Mouse (Mus musculus): ENCODE measurements around the gene Klk1b1.
"Not testable (repeated sequence)": the region's sequence is repeated elsewhere in the genome, so short reads cannot be mapped to it uniquely, and the experiment has no call there.

Klk1b1 gene

DNA sequence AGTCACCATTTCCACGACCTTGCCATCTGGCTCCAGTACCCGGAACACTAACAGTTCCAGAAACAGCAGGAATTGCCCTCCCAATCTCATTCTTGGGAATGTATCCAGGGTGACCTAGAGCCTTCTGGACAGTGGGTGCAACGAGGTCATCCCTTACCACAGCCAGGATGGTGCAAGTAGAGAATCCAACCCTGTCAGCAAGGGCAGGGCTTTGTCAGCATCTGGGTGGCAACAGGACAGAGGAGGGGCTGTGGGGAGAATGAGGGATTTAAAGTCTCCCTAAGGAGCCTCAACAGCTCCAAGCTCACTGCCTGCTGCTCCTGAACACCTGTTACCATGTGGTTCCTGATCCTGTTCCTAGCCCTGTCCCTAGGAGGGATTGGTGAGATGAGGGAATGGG, at the start of gene Klk1b1:
Gene Klk1b1 (plus strand): TSS at position 301 of the 400 bp plus-strand sequence.
- no peak for DNase-seq (ENCODE audit: low read depth)

DNA sequence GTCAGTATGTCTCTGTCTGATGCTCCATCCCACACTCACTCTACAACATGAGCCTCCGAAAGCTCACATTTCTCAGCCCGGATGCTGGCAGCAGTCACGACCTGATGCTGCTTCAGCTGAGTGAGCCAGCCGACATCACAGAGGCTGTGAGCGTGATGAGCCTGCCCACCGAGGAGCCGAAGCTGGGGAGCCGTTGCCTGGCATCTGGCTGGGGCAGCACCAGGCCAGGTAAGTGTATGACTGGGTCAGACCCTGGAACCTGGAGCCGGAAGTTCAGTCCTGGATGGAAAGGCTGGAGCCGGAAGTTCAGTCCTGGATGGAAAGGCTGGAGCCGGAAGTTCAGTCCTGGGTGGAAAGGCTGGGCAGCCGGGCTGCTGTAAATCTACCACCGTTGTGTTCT, 48.1 kb upstream of the Klk1b1 start:
- DNase-seq (ENCODE audit: low read depth) = no peak

- no peak for DNase-seq (ENCODE audit: low read depth)
These were observed 47.7 kb upstream of the Klk1b1 start for GRCm38 (mm10) chr7:43918871-43919270.

- peak; percentile 50 for DNase-seq (ENCODE audit: low read depth)
These were observed 46.7 kb upstream of the Klk1b1 start for GRCm38 (mm10) chr7:43919559-43920451.

DNA sequence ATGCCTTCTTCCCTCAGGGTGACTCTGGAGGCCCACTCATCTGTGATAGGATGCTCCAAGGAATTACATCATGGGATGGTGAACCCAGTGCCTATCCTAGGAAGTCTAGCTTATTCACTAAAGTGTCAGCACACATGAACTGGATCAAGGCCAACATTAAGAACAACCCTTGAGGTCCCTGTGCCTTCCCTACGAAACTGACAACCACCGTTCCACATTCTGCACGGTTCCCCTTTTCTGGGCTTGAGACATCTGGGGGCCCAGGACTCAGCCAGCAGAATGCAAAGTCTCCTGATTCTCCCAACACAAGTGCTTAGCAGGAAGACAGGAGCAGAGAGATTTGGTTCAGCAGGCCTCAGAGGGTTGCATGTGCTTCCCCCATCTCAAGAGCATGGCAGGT, 46.0 kb upstream of the Klk1b1 start:
- no peak for DNase-seq (ENCODE audit: low read depth)

DNA sequence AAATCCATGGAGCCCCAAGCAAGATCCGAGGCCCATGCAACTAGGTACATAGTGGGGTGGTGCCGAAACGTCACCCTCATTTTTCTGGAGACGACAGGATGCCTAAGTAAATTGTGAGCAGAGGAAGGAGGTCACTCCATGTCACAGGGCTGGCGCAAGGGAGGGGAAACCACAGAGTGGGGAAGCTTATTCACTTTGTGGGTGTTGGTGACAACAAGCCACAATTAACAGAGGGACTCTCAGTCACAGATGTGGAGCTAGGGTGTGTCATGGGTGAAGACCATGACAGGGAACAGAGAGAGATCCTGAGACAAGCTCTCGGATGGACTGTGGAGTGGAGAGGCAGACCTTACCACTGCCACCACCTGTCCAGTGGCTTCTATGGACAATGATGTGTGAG, 45.5 kb upstream of the Klk1b1 start:
- DNase-seq (ENCODE audit: low read depth) = no peak

DNA sequence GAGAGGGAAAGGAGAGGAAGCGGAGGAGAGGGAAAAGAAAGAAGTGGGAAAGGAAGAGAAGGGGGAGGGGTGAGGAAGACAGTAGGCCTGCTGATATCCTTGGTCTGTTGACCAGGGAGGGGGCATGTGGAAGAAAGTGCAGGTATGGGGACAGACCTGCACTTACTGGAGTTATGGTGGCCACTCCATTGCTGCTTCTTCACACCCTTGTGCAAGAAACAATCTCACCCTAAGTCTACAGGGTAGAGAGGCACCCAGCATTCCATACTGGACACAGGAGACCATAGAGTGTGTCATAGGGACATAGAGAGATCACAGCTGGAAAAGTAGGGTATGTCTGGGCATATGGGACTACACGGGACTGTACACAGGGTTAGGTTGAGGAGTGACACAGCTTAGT, 44.6 kb upstream of the Klk1b1 start:
- DNase-seq (ENCODE audit: low read depth) = no peak

DNA sequence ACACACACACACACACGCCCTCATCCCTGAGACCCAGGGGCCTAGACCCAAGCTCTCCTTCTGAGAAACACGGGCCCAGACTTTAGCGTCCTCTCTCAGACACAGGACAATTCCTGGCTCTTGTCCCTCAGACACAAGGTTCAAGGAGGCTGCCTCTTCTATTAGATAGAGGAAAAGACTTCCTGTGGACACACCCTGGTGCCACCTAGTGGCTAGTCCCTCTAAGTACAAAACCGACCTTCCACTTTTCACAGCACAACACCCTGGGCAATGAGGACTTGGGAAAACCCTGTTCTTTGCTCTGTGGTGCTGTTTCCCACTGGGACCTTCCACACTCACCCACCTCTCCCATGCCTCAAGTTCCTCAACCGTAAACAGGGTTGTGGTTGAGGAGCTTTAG, 40.6 kb upstream of the Klk1b1 start:
- DNase-seq (ENCODE audit: low read depth) = peak; percentile 7

DNA sequence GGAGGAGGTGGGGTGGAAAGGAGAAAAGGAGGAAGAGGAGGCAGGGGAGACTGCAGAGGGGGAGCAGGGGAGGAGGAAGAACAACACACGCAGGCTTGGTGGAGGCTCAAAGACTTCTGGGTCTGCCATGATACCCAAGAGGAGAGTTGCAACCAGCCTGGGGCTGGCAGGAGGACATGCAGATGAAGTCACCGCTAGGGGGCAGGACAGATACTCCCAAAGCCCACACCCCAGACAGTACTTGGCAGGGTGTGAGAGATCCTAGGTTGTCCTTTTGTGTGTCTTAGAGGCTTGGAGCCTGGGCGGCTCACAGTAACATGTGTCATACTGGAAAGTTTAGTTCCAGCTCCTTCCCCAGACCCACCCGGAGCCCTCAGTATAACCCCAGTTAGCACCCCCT, 38.0 kb upstream of the Klk1b1 start:
- peak; percentile 11 for DNase-seq (ENCODE audit: low read depth)

GRCm38 (mm10) chr7:43932337-43932736, 34.2 kb upstream of the Klk1b1 start:
- DNase-seq (ENCODE audit: low read depth) = no peak

DNA sequence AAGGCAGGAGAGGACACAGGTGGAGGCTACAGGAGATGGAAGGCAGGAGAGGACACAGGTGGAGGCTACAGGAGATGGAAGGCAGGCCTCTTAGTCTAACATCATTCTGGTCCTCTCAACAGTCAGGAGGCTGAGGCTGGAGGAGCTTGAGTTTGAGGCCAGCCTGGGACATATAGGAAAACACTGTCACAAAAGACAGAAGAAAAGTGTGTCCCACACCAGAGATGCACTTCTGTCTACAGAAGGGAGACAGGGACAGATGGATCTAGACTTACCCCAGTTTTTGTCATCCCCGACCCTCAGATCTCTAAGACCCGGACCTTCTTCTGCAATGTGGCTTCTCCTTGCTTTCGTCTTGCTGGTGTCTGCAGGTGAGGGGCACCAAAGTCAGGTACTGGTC, 33.1 kb upstream of the Klk1b1 start, which contains the start of gene Klk15:
Gene Klk15 (plus strand): TSS at position 301 of the 400 bp plus-strand sequence.
- no peak for DNase-seq (ENCODE audit: low read depth)

DNA sequence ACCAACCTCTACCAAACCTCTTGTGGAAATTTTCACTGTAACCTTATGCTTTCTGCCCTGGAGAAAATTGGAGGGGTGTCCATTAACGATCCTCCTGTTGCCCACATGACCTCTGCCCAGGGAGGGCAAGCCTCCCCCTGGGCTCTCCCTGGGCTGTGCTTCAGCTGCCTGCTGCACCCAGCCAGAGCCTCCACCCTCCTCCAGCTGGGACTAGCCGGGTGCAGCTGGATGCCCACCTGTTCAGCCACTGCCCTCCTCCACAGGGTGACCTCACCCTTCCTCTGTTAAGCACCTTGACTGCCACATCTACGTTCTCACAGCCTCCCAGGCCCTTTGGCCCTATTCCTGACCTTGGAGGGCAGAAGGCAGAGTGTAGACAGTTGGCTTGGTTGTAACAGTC, 31.8 kb upstream of the Klk1b1 start:
- no peak for DNase-seq (ENCODE audit: low read depth)

DNA sequence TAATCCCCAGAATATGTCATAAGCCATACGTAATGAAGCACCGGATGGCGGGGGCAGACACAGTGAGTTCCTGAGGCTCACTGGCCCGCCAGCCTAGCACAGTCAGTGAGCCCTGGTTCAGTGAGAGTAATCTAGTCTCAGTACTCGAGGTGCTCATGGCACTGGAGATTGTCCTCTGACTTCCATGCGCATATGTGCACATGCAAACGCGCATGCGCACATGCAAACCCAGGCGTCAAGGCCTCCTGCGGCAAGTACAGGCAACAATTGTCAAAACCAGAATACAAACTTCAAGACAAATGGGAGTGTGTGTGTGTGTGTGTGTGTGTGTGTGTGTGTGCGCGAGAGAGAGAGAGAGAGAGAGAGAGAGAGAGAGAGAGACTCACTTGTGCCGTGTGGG, 30.0 kb upstream of the Klk1b1 start:
- DNase-seq (ENCODE audit: low read depth) = no peak

GRCm38 (mm10) chr7:43942293-43942692, 24.3 kb upstream of the Klk1b1 start:
- DNase-seq (ENCODE audit: low read depth) = not testable (repeated sequence)

GRCm38 (mm10) chr7:43944727-43945264, 21.8 kb upstream of the Klk1b1 start:
- DNase-seq (ENCODE audit: low read depth) = no peak

- no peak for DNase-seq (ENCODE audit: low read depth)
These were observed 16.2 kb upstream of the Klk1b1 start, which contains the start of gene Klk1b8 for GRCm38 (mm10) chr7:43950364-43950763. Gene Klk1b8 (plus strand): TSS chr7:43950664.

DNA sequence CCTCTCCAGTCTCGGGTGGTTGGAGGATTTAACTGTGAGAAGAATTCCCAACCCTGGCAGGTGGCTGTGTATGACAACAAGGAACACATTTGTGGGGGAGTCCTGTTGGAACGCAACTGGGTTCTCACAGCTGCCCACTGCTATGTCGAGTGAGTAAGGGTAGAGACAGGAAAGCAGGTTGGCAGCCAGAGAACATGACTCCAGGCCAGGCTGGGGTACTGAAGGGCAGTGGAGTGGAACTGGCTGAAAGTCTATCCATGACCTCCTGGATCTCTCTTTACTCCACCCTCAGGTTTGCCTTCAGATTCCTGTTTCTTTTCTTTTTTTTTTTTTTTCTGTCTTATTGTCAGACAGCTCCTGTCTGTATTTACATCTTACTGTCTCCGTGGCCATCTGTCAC, 13.8 kb upstream of the Klk1b1 start:
- no peak for DNase-seq (ENCODE audit: low read depth)

- no peak for DNase-seq (ENCODE audit: low read depth)
These were observed 507 bp downstream of the Klk1b1 start for GRCm38 (mm10) chr7:43967058-43967457.

GRCm38 (mm10) chr7:43967612-43968011, 1.1 kb downstream of the Klk1b1 start:
- no peak for DNase-seq (ENCODE audit: low read depth)

DNA sequence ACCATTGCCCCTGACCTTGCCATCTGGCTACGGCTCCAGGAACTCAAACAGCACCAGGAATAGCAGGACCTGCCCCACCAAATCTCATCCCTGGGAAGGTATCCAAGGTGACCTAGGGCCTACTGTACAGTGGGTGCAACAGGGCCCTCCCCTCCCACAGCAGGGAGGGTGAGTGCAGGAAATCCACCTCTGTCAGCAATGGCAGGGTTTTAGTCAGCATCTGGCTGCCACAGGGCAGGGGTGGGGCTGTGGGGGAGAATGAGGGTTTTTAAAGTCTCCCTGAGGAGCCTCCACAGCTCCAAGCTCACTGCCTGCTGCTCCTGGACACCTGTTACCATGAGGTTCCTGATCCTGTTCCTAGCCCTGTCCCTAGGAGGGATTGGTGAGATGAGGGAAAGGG, 9.2 kb downstream of the Klk1b1 start, which contains the start of gene Klk1b9:
Gene Klk1b9 (plus strand): TSS at position 301 of the 400 bp plus-strand sequence.
- not testable (repeated sequence) for DNase-seq (ENCODE audit: low read depth)

DNA sequence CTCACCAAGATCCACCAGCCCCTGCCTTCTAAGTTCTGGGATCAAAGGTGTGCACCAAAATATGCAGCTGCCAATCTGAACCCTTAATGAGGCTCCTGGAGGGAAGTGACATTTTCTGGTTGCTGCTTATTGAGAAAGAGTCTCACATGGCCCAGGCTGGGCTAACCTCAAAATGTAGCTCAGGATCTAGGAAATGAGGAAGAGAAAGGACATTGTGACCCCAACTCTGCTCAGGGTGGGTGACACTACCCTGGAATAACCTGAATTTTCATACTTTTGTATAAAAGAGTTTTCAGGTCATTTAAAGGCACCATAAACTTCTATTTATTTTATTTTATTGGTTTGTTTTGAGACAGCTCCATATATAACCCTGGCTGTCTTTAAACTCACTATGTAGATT, 19.1 kb downstream of the Klk1b1 start:
- no peak for DNase-seq (ENCODE audit: low read depth)

DNA sequence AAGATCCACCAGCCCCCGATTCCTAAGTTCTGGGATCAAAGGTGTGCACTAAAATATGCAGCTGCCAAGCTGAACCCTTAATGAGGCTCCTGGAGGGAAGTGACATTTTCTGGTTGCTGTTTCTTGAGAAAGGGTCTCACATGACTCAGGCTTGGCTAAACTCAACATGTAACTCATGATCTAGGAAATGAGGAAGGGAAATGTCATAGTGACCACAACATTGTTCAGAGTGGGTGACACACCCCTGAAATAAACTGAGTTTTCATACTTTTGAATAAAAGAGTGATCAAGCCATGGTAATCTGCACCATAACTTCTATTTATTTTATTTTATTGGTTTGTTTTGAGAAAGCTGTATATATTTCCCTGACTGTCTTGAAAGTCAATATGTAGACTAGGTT, 28.3 kb downstream of the Klk1b1 start:
- not testable (repeated sequence) for DNase-seq (ENCODE audit: low read depth)

DNA sequence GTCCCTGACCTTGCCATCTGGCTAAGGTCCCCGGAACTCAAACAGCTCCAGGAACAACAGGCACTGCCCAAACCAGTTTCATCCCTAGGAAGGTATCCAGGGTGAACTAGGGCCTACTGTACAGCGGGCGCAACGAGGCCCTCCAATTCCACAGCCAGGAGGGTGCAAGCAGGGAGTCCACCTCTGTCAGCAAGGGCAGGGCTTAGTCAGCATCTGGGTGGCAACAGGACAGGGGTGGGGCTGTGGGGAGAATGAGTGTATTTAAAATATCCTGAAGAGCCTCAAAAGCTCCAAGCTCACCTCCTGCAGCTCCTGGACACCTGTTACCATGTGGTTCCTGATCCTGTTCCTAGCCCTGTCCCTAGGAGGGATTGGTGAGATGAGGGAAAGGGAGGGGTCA, 29.0 kb downstream of the Klk1b1 start, which contains the start of gene Klk1b11:
Gene Klk1b11 (plus strand): TSS at position 301 of the 400 bp plus-strand sequence.
- not testable (repeated sequence) for DNase-seq (ENCODE audit: low read depth)
